Mouse (Mus musculus): ENCODE results near the gene Dot1l.
A peak's percentile ranks its signal among the peaks of the same experiment; 100 is the strongest.

Dot1l gene

GRCm38 (mm10) chr10:80829359-80830278 is 74.6 kb downstream of the Dot1l start:
- no peak for DNase-seq (ENCODE audit: extremely low spot score)

GRCm38 (mm10) chr10:80831136-80831535 is 76.1 kb downstream of the Dot1l start:
- peak; percentile 79 for DNase-seq (ENCODE audit: extremely low spot score)

DNA sequence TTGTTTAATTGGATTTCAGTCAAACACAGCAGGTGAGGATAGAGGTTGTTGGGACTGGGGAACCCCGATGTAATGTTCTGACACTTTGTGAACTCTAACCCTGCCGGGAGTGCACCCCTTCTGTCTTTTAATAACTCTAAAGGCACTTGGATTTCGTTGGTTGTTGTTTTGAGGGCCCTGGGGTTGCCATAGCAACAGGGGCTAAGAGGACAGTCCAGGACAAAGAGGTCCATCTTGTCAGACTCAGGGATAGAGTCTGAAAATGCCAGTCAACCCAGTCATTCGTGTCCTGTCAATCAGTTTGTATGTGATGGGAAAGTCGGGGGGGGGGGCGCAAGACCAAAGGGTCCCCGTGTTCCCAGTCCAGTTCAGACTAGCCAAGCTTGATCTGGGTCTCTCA is 77.8 kb downstream of the Dot1l start:
- no peak for DNase-seq (ENCODE audit: extremely low spot score)

- no peak for DNase-seq (ENCODE audit: extremely low spot score)
These were observed 80.6 kb downstream of the Dot1l start for GRCm38 (mm10) chr10:80835617-80836016.

GRCm38 (mm10) chr10:80836949-80837379 is 82.0 kb downstream of the Dot1l start:
- no peak for DNase-seq (ENCODE audit: extremely low spot score)

- no peak for DNase-seq (ENCODE audit: extremely low spot score)
These were observed 82.8 kb downstream of the Dot1l start for GRCm38 (mm10) chr10:80837827-80838226.

DNA sequence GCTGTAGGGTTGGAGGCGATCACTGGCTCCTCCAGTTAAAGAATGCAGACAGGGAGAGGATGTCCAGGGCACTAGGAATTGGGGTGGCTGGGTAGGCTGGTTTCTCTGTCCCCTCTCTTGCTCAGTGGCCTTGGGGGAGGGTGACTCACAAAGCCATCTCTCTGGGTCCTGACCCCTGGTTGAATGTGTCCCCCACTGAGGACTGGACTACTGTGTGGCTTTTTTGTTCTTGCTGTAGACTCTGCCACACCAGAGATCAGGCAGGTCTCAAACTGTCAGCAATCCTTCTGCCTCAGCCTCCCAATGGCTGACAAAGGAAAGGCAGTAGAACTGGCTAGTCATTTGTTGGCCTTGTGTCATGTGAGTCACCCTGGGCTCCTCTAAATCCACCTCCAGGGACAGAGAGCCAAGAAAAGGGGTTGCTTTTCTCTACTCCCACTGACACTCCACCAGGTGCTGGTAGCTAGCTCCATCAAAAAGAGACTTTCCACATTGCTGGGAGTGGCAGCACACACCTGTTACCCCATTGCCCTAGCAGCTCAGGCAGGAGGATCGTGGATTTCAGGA is 83.4 kb downstream of the Dot1l start:
- DNase-seq (ENCODE audit: extremely low spot score), result no peak

GRCm38 (mm10) chr10:80839848-80840247 is 84.8 kb downstream of the Dot1l start:
- no peak for DNase-seq (ENCODE audit: extremely low spot score)

DNA sequence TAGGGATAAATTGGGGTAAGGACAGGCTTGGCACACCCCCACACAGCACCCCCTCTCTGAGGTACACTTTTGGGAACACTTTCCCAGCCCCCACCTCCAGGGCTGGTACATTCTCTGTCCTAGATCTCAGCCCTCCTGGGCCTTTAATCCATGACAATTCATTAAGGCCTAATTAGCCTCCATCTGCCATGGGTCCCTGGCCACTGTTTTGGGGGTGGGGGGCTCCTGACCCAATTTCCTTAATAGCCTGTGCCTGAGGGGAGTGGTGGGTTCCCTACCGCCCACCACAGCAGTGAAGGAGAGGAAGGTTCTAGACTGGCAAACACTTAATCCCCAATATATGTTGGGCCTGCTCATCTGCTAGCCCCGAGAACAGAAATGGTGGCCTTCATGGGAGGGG is 86.7 kb downstream of the Dot1l start:
- no peak for DNase-seq (ENCODE audit: extremely low spot score)

DNA sequence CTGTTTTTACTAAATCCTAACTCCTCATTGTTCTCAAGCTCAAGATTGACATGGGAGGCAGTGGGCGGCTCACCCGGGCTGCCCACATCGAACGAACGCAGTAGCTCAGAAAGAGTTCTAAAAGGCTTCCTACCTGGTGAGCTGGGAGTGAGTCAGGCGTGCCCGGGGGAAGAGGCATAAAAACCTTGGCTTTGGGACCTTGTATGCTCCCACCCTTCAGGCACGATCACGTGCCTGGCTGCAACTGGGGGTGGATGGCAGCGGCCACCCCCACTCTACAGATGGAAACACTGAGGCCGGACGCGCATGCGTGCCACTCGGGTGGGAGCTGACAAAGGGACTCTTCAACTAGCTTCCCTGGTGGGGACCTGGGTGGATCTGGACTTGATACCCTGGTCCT is 87.3 kb downstream of the Dot1l start:
- DNase-seq (ENCODE audit: extremely low spot score), result no peak

DNA sequence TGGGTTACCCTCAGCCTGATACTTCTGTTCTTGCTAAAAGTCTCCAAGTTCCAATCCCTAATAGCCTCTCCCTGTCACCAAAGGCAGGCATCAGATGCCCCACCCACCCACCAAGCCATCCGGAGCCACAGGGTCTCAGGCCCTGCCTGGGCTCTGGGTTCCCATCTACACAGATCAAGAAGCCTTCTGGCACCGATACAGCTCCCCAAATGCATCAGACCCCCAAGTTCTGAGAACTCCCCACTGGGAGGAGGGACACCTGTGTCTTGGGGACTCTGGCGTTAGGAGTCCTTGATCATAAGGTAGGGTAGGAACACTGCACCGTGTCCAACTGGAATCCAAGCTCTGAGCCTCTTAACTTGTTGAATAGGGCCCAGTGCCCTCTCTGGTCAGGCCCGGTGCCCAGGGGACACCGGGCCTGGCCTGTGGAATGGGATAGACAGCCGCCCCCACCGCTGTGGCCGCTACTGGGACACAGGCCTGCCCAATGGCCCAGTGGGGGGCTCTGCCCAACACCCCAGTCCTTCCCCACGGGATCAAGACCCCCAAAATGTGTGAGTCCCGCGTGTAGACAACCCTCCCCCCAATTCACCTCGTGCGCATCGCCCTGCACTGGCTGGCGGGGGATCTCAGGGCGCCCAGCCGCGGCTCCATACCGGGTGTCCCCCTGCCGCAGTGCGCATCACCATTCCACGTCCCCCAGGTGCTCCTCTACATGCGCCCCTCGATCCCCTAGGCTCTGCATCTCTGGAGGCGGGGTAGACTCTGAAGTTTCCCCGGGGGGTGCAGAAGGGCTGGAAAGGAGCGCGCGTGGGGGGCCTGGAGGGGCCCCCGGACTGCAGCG is 88.3 kb downstream of the Dot1l start:
- DNase-seq (ENCODE audit: extremely low spot score), result no peak

DNA sequence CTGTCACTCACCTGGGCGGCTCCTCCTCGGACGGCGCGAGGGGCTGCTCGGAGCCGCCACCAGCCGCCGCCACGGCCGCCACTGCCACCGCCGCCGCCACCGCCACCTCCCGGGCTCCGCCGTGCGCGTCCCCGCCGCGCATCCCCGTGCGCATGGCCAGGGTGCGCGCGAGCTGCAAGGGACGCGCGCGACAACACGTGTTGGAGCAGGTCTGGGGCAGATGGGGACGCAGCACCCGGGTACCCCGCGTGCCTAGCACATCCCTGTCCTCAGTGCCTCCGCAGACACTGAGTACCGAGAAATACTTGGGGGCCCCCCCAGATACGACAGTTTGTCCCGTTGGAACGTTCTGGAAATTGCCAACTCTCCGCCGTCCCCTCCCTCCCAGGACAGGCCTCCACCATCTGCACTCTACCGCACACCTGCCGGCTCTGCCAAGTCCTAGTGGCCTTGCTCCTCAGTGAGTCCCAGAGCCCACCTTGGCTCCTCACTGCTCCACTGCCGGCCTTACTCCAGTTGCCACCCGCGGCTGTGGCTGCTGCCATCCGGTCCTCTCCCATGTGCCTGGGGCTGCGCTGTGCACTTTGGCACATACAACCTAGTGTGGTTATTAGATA is 89.0 kb downstream of the Dot1l start, which contains the start of gene Lingo3:
Lingo3 (minus strand) TSS at position 109 of the 617 bp plus-strand sequence.
- no peak for DNase-seq (ENCODE audit: extremely low spot score)
